Mouse (Mus musculus) lung, postnatal 0 days (tissue): Measurements from ENCODE around the gene Slc25a17. TPM values are rescaled to one million over a fixed set of nuclear protein-coding genes. Genes with fewer than 3 reads are reported as not detected.

Experiments
- ATAC-seq: fragments of 200-750 bp; cut with Nextera tagmentation; 2 replicates; pipeline ENCODE4 v1.8.0; 2017; ENCODE audit warnings: moderate library complexity
- DNase-seq: peaks from one replicate; pipeline ENCODE4 v3.0.0-alpha.2; 2016; ENCODE audit warnings: low spot score
- H3K27ac ChIP-seq: fragments of 300-500 bp; sonication (generic); 2 replicates; pipeline ENCODE4 v1.5.1; 2014; ENCODE audit warnings: antibody characterized with exemption, mild to moderate bottlenecking, low read length, mixed read lengths
- H3K27me3 ChIP-seq: fragments of 300-500 bp; sonication (generic); replicated peaks from 2 replicates; pipeline ENCODE4 v1.6.1; 2014; ENCODE audit warnings: low read length, mixed read lengths; ENCODE audit not compliant: insufficient read depth
- H3K36me3 ChIP-seq: fragments of 300-500 bp; sonication (generic); 2 replicates; pipeline ENCODE4 v1.6.1; 2014; ENCODE audit warnings: low read length, mixed read lengths; ENCODE audit not compliant: insufficient read depth
- H3K4me1 ChIP-seq: fragments of 300-500 bp; sonication (generic); 2 replicates; pipeline ENCODE4 v1.6.1; 2014; ENCODE audit warnings: antibody characterized with exemption, low read depth, low read length, mixed read lengths; ENCODE audit not compliant: insufficient read depth
- H3K4me2 ChIP-seq: fragments of 300-500 bp; sonication (generic); replicated peaks from 2 replicates; pipeline ENCODE4 v1.6.1; 2014; ENCODE audit warnings: low read depth, mild to moderate bottlenecking, low read length, moderate library complexity, mixed read lengths
- H3K4me3 ChIP-seq: fragments of 300-500 bp; sonication (generic); 2 replicates; pipeline ENCODE4 v1.5.1; 2014; ENCODE audit warnings: low read depth, low read length
- H3K9ac ChIP-seq: fragments of 300-500 bp; sonication (generic); replicated peaks from 2 replicates; pipeline ENCODE4 v1.6.1; 2014; ENCODE audit warnings: low read depth, mild to moderate bottlenecking
- H3K9me3 ChIP-seq: fragments of 300-500 bp; sonication (generic); 2 replicates; pipeline ENCODE4 v1.6.1; 2016; ENCODE audit warnings: low read length, mixed read lengths
- CTCF ChIP-seq: IDR thresholded peaks from 2 replicates; pipeline ENCODE4 v1.5.1; 2016; ENCODE audit warnings: antibody characterized with exemption, mild to moderate bottlenecking
- EP300 ChIP-seq: IDR thresholded peaks from 2 replicates; pipeline ENCODE4 v1.6.1; 2016; ENCODE audit warnings: antibody characterized with exemption, mild to moderate bottlenecking, control low read depth
- WGBS: fragments of 180-500 bp; shearing (Covaris S2); extraction: QIAGEN DNeasy Blood & Tissue Kit; methylation state at CpG from one replicate; pipeline ENCODE4 v1.1.7; 2014; 5-methylcytosine and 5-hydroxymethylcytosine counted together
- polyA plus RNA-seq: library from polyadenylated mRNA; unstranded; fragments of >200 nt; fragmentation: Nextera tagmentation; extraction: Ambion mirVana; gene quantifications from 2 replicates; pipeline ENCODE4 v1.2.1, GENCODE M21; 2015

The Slc25a17 gene
- polyA plus RNA-seq, 1 experiment from 2014 or later, result 96.7 TPM

GRCm38 (mm10) chr15:81277928-81278327, 82.7 kb downstream of the Slc25a17 start:
- Histone ChIP-seq H3K36me3 (no peaks in the 10 kb centered on the region), H3K9ac (no peak overlapping the region), H3K27ac (no peak overlapping the region), H3K4me1 (0 out of 2 replicates have a peak, but pooled peaks cover 2% of the 10 kb centered on the region), H3K4me2 (no peak overlapping the region), H3K4me3 (no peak overlapping the region), H3K9me3 (no peaks in the 10 kb centered on the region), H3K27me3 (no peaks in the 10 kb centered on the region)
- no peak for DNase-seq
- TF ChIP-seq CTCF, result no peak
- no peak for TF ChIP-seq EP300
- 40% methylated on average over 11 of the region's 11 CpGs for WGBS
- ATAC-seq, result no peak

GRCm38 (mm10) chr15:81273361-81273760, 87.3 kb downstream of the Slc25a17 start:
- ATAC-seq (peak; percentile 86), DNase-seq (peak; percentile 88)
- Histone ChIP-seq H3K4me2 (no peak overlapping the region), H3K27me3 (no peaks in the 10 kb centered on the region), H3K9ac (no peak overlapping the region), H3K36me3 (no peaks in the 10 kb centered on the region), H3K4me3 (no peak overlapping the region), H3K4me1 (0 out of 2 replicates have a peak, but pooled peaks cover 2% of the 10 kb centered on the region), H3K27ac (peak overlapping the region; percentile 72; the same call in 1 of the 2 replicates), H3K9me3 (no peaks in the 10 kb centered on the region)
- TF ChIP-seq CTCF (no peak), EP300 (peak; percentile 76)
- WGBS, result 47% methylated on average over 2 of the region's 2 CpGs

GRCm38 (mm10) chr15:81272305-81273053, 88.1 kb downstream of the Slc25a17 start:
- 0 out of 2 replicates have a peak, but pooled peaks cover 2% of the 10 kb centered on the region for H3K4me1 ChIP-seq
- no peak overlapping the region for H3K4me3 ChIP-seq
- no peaks in the 10 kb centered on the region for H3K27me3 ChIP-seq
- ATAC-seq, result peak; percentile 79
- 10% methylated on average over 13 of the region's 13 CpGs for WGBS
- H3K36me3 ChIP-seq, result no peaks in the 10 kb centered on the region
- no peak overlapping the region for H3K9ac ChIP-seq
- no peak overlapping the region for H3K4me2 ChIP-seq
- peak overlapping the region; percentile 72 for H3K27ac ChIP-seq
- TF ChIP-seq CTCF (no peak), EP300 (no peak)
- DNase-seq, result peak; percentile 82
- H3K9me3 ChIP-seq, result no peaks in the 10 kb centered on the region

Other genes starting within 250 kb of the Slc25a17 start
- 13.5 and 13.9 TPM in 2 replicates for gene Mrtfa, start 170.1 kb downstream of the Slc25a17 start, polyA plus RNA-seq
- 1.6 and 3.3 TPM in 2 replicates for gene Mchr1, start 125.3 kb downstream of the Slc25a17 start, polyA plus RNA-seq
- 87.1 and 99.2 TPM in 2 replicates for gene St13, start 39.3 kb upstream of the Slc25a17 start, polyA plus RNA-seq
- gene Xpnpep3, start 39.3 kb upstream of the Slc25a17 start, polyA plus RNA-seq, result 4.8 and 6.3 TPM in 2 replicates
- gene Dnajb7, start 47.5 kb upstream of the Slc25a17 start, polyA plus RNA-seq, result 0.53 and 0.81 TPM in 2 replicates
- 419 and 465 TPM in 2 replicates for gene Rbx1, start 105.5 kb upstream of the Slc25a17 start, polyA plus RNA-seq
- 8.5 and 10.6 TPM in 2 replicates for gene Ep300, start 224.5 kb upstream of the Slc25a17 start, polyA plus RNA-seq